Mouse (Mus musculus): Measurements from ENCODE around the gene Smarca2. TPM values are rescaled to one million over a fixed set of nuclear protein-coding genes. Genes with fewer than 3 reads are reported as not detected.

Smarca2 gene
- 10 to 100 TPM in 1 of 2 experiments, 1 to 10 TPM in 1; 2.5 to 53.5 TPM for polyA plus RNA-seq (2012; fragmentation: generic; extraction: Trizol)

DNA sequence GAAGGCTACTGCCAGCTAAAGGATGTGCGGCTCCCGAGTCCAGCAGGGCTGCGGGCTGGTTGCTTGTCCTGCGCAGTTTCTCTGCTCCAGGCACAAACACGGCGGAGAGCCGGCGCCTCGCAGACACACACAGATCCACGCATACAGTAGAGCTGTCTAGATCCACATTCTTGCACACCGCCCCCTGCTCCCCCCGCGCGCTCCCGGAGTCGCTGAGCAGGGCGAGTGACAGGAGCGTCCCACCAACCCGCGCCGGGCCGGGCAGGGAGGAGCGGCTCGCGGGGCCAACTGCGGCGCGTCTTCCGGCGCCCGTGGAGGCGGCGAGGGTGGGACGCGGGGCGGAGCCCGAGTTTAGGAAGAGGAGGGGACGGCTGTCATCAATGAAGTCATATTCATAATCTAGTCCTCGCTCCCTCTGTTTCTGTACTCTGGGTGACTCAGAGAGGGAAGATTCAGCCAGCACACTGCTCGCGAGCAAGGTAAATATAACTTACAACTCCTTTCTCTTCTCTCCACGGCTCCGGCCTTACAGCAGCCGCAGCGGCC is at the start of gene Smarca2:
Gene Smarca2, plus strand, starts transcription at position 296 of the 546 bp plus-strand sequence.

